Mouse (Mus musculus) erythroblast, embryonic 14.5 days (primary cell): ENCODE results near the gene Foxp1. TPM values are rescaled to one million over a fixed set of nuclear protein-coding genes. Genes with fewer than 3 reads are reported as not detected.

Experiments
- H3K27me3 ChIP-seq: 2 replicates; pipeline ENCODE4 v1.6.1; 2012; ENCODE audit warnings: inconsistent platforms; ENCODE audit not compliant: control insufficient read depth
- H3K36me3 ChIP-seq: 2 replicates; pipeline ENCODE4 v1.6.1; 2012; ENCODE audit warnings: mild to moderate bottlenecking, inconsistent platforms; ENCODE audit not compliant: control insufficient read depth
- H3K4me1 ChIP-seq: 2 replicates; pipeline ENCODE4 v1.6.1; 2012; ENCODE audit warnings: inconsistent platforms; ENCODE audit not compliant: control insufficient read depth
- H3K4me3 ChIP-seq: replicated peaks from 2 replicates; pipeline ENCODE3; 2012; ENCODE audit warnings: moderate library complexity, mild to moderate bottlenecking, inconsistent platforms
- H3K9me3 ChIP-seq: 2 replicates; pipeline ENCODE4 v1.6.1; 2012; ENCODE audit warnings: low read length, inconsistent platforms, mixed read lengths; ENCODE audit not compliant: control insufficient read depth
- GATA1 ChIP-seq: IDR thresholded peaks from 2 replicates; pipeline ENCODE4 v1.6.1; 2012; ENCODE audit warnings: low read length, inconsistent platforms, mixed read lengths
- TAL1 ChIP-seq: IDR thresholded peaks from 3 replicates; pipeline ENCODE4 v1.6.1; 2012; ENCODE audit warnings: low read length, inconsistent platforms, mixed read lengths
- polyA plus RNA-seq: library from polyadenylated mRNA; stranded (reverse); fragments of >175 nt; gene quantifications from 2 replicates; pipeline ENCODE4 v1.2.3, GENCODE M21; 2012

The Foxp1 gene
- polyA plus RNA-seq, 1 experiment = 1.7 TPM

- Histone ChIP-seq H3K27me3 (no peaks in the 10 kb centered on the region), H3K4me3 (no peak overlapping the region)
These were observed 289.1 kb downstream of the Foxp1 start for GRCm38 (mm10) chr6:99233411-99233810.

GRCm38 (mm10) chr6:99228336-99228870 lies 294.1 kb downstream of the Foxp1 start:
- Histone ChIP-seq H3K9me3 (no peaks in the 10 kb centered on the region), H3K36me3 (no peaks in the 10 kb centered on the region), H3K27me3 (no peaks in the 10 kb centered on the region), H3K4me1 (no peaks in the 10 kb centered on the region), H3K4me3 (no peak overlapping the region)
- no peak for TF ChIP-seq GATA1
- no peak for TF ChIP-seq TAL1

More at GRCm38 (mm10) chr6:99233411-99233810, 289.1 kb downstream of the Foxp1 start:
- Histone ChIP-seq H3K36me3 (no peaks in the 10 kb centered on the region), H3K4me1 (no peaks in the 10 kb centered on the region), H3K9me3 (no peaks in the 10 kb centered on the region)
- TF ChIP-seq TAL1 (no peak), GATA1 (no peak)

- Histone ChIP-seq H3K4me1 (no peaks in the 10 kb centered on the region), H3K27me3 (no peaks in the 10 kb centered on the region), H3K4me3 (no peak overlapping the region), H3K9me3 (no peaks in the 10 kb centered on the region), H3K36me3 (no peaks in the 10 kb centered on the region)
- TF ChIP-seq GATA1 (no peak), TAL1 (no peak)
These were observed 301.4 kb downstream of the Foxp1 start for GRCm38 (mm10) chr6:99221147-99221546.

- no peaks in the 10 kb centered on the region for H3K4me1 ChIP-seq
- H3K9me3 ChIP-seq = no peaks in the 10 kb centered on the region
- H3K27me3 ChIP-seq = no peaks in the 10 kb centered on the region
- no peak for TF ChIP-seq TAL1
- no peak for TF ChIP-seq GATA1
- H3K36me3 ChIP-seq = no peaks in the 10 kb centered on the region
- no peak overlapping the region for H3K4me3 ChIP-seq
These were observed 302.0 kb downstream of the Foxp1 start for GRCm38 (mm10) chr6:99220472-99220871.

- no peaks in the 10 kb centered on the region for H3K27me3 ChIP-seq
- H3K9me3 ChIP-seq = no peaks in the 10 kb centered on the region
- no peak overlapping the region for H3K4me3 ChIP-seq
- no peaks in the 10 kb centered on the region for H3K4me1 ChIP-seq
- no peaks in the 10 kb centered on the region for H3K36me3 ChIP-seq
- TF ChIP-seq TAL1 (no peak), GATA1 (no peak)
These were observed 304.7 kb downstream of the Foxp1 start for GRCm38 (mm10) chr6:99217846-99218245.

- Histone ChIP-seq H3K4me1 (no peaks in the 10 kb centered on the region), H3K36me3 (no peaks in the 10 kb centered on the region), H3K4me3 (no peak overlapping the region), H3K27me3 (no peaks in the 10 kb centered on the region), H3K9me3 (no peaks in the 10 kb centered on the region)
- no peak for TF ChIP-seq TAL1
These were observed 305.4 kb downstream of the Foxp1 start for GRCm38 (mm10) chr6:99217155-99217554.

- TF ChIP-seq TAL1 = no peak
- no peak for TF ChIP-seq GATA1
- Histone ChIP-seq H3K36me3 (no peaks in the 10 kb centered on the region), H3K27me3 (no peaks in the 10 kb centered on the region), H3K4me3 (no peak overlapping the region), H3K9me3 (no peaks in the 10 kb centered on the region), H3K4me1 (no peaks in the 10 kb centered on the region)
These were observed 310.1 kb downstream of the Foxp1 start for GRCm38 (mm10) chr6:99212461-99212860.

GRCm38 (mm10) chr6:99211663-99212333 lies 310.7 kb downstream of the Foxp1 start:
- Histone ChIP-seq H3K9me3 (no peaks in the 10 kb centered on the region), H3K27me3 (no peaks in the 10 kb centered on the region), H3K36me3 (no peaks in the 10 kb centered on the region), H3K4me1 (no peaks in the 10 kb centered on the region), H3K4me3 (no peak overlapping the region)
- TF ChIP-seq TAL1 (no peak), GATA1 (no peak)

- no peaks in the 10 kb centered on the region for H3K36me3 ChIP-seq
- H3K4me1 ChIP-seq = peaks cover 3% of the 10 kb centered on the region; the same call in 1 of the 2 replicates
- H3K9me3 ChIP-seq = no peaks in the 10 kb centered on the region
- no peak for TF ChIP-seq GATA1
- TF ChIP-seq TAL1 = no peak
- peaks cover 6% of the 10 kb centered on the region for H3K27me3 ChIP-seq
- H3K4me3 ChIP-seq = no peak overlapping the region
These were observed 312.4 kb downstream of the Foxp1 start for GRCm38 (mm10) chr6:99210161-99210560.
